Mouse (Mus musculus) embryonic facial prominence, embryonic 13.5 days (tissue): Measurements from ENCODE around the gene Itga6. TPM values are rescaled to one million over a fixed set of nuclear protein-coding genes. Genes with fewer than 3 reads are reported as not detected.

Experiments used
- ATAC-seq: fragments of 200-750 bp; cut with Nextera tagmentation; 2 replicates; pipeline ENCODE4 v1.8.0; 2017; ENCODE audit warnings: low read depth; ENCODE audit not compliant: insufficient number of reproducible peaks, insufficient read depth, low FRiP score, low TSS enrichment
- H3K27ac ChIP-seq: fragments of 300-500 bp; sonication (generic); 2 replicates; pipeline ENCODE4 v1.5.1; 2015; ENCODE audit warnings: moderate library complexity, mild to moderate bottlenecking, inconsistent platforms
- H3K27me3 ChIP-seq: fragments of 300-500 bp; sonication (generic); 2 replicates; pipeline ENCODE4 v1.6.1; 2015; ENCODE audit warnings: mild to moderate bottlenecking, inconsistent platforms
- H3K36me3 ChIP-seq: fragments of 300-500 bp; sonication (generic); 2 replicates; pipeline ENCODE4 v1.6.1; 2015; ENCODE audit warnings: mild to moderate bottlenecking, inconsistent platforms
- H3K4me1 ChIP-seq: fragments of 300-500 bp; sonication (generic); 2 replicates; pipeline ENCODE4 v1.6.1; 2015; ENCODE audit warnings: inconsistent platforms
- H3K4me2 ChIP-seq: fragments of 300-500 bp; sonication (generic); 2 replicates; pipeline ENCODE4 v1.6.1; 2015; ENCODE audit warnings: moderate library complexity, mild to moderate bottlenecking, inconsistent platforms
- H3K4me3 ChIP-seq: fragments of 300-500 bp; sonication (generic); 2 replicates; pipeline ENCODE4 v1.5.1; 2015; ENCODE audit warnings: mild to moderate bottlenecking, inconsistent platforms
- H3K9ac ChIP-seq: fragments of 300-500 bp; sonication (generic); 2 replicates; pipeline ENCODE4 v1.6.1; 2015; ENCODE audit warnings: mild to moderate bottlenecking, inconsistent platforms
- H3K9me3 ChIP-seq: fragments of 300-500 bp; sonication (generic); 2 replicates; pipeline ENCODE4 v1.6.1; 2016; ENCODE audit warnings: inconsistent platforms
- WGBS: fragments of 180-500 bp; shearing (Covaris S2); methylation state at CpG from one replicate; pipeline ENCODE4 v1.1.7; 2015; ENCODE audit warnings: mixed read lengths; 5-methylcytosine and 5-hydroxymethylcytosine counted together
- polyA plus RNA-seq: library from polyadenylated mRNA; unstranded; fragments of >200 nt; fragmentation: Nextera tagmentation; extraction: Ambion mirVana; gene quantifications from 2 replicates; pipeline ENCODE4 v1.2.1, GENCODE M21; 2015

Gene Itga6
- polyA plus RNA-seq, 1 experiment from 2014 or later = 37.7 TPM

DNA sequence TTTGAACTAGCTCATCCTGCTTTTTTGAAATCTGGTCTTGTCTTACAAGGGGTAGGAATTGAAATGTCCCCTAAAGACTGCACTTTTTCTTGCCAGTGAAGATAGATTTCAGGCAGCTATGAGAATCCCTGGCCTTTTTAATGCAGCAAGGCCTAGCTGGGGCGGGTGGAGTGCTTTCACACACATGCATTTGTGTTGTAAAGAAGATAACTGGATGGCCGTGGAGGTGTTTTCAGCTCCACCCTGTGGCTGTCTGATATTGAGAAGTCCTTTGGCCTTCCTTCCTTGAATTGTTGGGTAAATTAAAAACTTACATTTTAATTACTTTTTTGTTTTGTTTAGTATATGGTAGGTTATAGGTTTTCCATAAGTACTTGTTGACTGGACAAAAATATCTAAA lies 133.0 kb downstream of the Itga6 start:
- Histone ChIP-seq H3K9me3 (no peaks in the 10 kb centered on the region), H3K4me3 (no peak overlapping the region), H3K27me3 (no peaks in the 10 kb centered on the region), H3K36me3 (peaks cover 29% of the 10 kb centered on the region), H3K4me1 (peaks cover 9% of the 10 kb centered on the region; the same call in 1 of the 2 replicates), H3K9ac (no peak overlapping the region), H3K4me2 (no peak overlapping the region), H3K27ac (no peak overlapping the region)
- 77% methylated on average over 2 of the region's 2 CpGs for WGBS
- no peak for ATAC-seq

DNA sequence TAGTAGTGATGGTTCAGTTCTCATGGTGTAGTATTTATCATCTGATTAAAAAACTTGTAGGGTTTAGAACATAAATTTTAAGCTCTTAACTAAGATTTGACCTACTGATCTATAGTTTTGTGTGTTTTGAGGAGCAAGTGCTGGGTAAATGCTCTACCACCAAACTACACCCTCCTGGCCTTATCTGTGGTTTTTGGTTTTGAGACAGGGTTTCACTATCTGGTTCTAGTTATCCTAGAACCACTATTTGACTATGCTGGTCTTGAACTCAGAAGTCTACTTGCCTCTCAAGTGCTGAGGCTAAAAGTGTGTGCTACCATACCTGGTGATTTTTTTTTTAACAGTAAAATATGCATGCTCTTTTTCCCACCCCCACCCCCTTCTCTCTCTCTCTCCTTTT lies 133.5 kb downstream of the Itga6 start:
- no peaks in the 10 kb centered on the region for H3K9me3 ChIP-seq
- no peak for ATAC-seq
- H3K36me3 ChIP-seq = peaks cover 33% of the 10 kb centered on the region
- no peak overlapping the region for H3K4me2 ChIP-seq
- peaks cover 6% of the 10 kb centered on the region; the same call in 1 of the 2 replicates for H3K4me1 ChIP-seq
- no peaks in the 10 kb centered on the region for H3K27me3 ChIP-seq
- no peak overlapping the region for H3K9ac ChIP-seq
- no peak overlapping the region for H3K4me3 ChIP-seq
- no peak overlapping the region for H3K27ac ChIP-seq

DNA sequence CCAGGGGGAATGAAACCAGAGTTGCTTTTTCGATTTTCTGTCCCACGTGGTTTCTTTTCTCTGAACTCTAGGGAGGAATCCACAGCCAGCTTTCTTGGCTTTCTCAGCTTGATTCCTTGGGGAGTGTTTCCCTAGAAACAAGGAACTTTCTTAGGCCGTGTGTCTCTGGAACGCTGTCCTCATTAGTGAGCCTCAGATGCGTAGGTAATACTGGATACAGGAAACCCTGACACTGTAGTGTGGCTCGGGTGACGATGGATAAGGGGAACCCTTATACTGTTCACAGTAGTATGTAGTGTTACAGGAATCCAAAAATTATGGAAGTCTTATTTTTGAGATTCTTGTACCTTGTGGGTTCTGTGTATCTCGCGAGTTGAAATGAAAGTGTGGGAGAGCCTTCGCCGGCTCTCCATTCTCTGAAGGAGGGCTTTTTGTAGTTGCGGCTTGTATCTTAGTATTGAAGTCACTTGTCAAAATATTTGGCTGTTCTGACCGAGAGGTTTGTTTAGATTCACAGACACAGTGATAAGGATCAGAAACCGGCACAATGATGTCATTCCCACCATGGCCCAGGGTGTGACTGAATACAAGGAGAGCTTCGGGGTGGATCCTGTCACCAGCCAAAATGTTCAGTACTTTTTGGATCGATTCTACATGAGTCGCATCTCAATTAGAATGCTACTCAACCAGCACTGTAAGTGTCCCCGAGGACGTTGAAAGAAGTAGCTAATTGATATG lies 137.7 kb downstream of the Itga6 start:
- peaks cover 52% of the 10 kb centered on the region for H3K36me3 ChIP-seq
- H3K9me3 ChIP-seq = no peaks in the 10 kb centered on the region
- no peak for ATAC-seq
- H3K4me3 ChIP-seq = no peak overlapping the region
- no peak overlapping the region for H3K4me2 ChIP-seq
- no peaks in the 10 kb centered on the region for H3K4me1 ChIP-seq
- H3K27me3 ChIP-seq = no peaks in the 10 kb centered on the region
- 87% methylated on average over 19 of the region's 19 CpGs for WGBS
- H3K27ac ChIP-seq = no peak overlapping the region
- H3K9ac ChIP-seq = no peak overlapping the region

DNA sequence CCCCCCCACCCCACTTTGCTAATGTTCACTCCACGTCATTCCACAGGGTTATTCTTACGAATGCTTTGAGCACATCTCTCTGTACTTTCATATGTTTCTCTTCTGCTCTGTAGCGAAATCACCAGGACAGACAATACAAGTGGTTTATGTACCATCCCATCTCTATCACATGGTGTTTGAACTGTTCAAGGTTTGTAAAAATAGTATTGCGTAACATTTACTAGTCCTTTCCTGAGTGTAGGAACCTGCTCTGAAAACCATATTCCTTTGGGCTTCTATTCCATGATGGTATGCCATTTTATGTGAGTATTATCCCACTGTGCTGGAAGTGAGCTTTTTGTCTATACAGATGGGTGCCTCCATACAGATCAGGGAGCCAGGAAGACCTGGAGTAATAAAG lies 141.9 kb downstream of the Itga6 start:
- Histone ChIP-seq H3K4me2 (no peak overlapping the region), H3K4me3 (no peak overlapping the region), H3K9me3 (no peaks in the 10 kb centered on the region), H3K4me1 (no peaks in the 10 kb centered on the region), H3K27me3 (no peaks in the 10 kb centered on the region), H3K27ac (no peak overlapping the region), H3K36me3 (peaks cover 63% of the 10 kb centered on the region), H3K9ac (no peak overlapping the region)
- WGBS = 95% methylated on average over 4 of the region's 4 CpGs
- ATAC-seq = no peak

DNA sequence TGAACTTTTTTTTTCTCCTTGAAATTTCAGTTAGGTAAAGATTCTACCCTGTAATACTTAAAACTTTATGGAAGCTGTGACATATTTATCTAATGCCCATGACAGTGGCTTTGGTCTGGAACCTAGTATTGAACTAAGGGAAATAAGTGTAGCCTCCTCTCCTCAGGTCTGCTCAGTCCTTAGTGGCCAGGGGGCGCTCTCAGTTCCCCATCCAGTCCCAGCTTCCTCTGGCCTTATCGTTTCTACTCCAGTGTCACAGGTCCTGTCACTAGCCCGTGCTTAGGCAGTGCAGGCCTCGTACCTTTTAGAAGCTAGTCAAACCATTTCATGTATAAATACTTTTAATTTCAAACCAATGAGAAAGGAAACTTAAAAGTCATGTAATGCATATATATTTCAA lies 143.0 kb downstream of the Itga6 start:
- peaks cover 64% of the 10 kb centered on the region for H3K36me3 ChIP-seq
- 74% methylated on average over 4 of the region's 4 CpGs for WGBS

DNA sequence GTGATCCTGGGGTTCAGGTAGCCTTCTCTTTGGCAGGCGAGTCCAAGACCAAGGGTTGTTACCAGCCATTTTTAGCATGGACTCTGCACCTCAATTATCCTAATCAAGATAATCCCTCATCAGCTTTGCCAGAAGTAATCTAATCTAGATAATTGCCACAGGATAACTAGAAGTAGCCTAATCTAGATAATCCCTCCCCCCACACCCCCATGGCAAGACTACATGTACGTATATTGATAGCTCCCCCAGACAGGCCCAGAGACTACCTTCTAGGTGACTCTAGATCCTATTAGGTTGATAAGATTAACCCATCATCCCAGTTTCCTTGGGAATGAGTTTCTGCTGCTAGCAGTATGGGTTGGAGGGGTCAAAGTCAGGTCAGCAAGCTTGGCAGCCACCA lies 146.1 kb downstream of the Itga6 start:
- ATAC-seq = no peak
- H3K9me3 ChIP-seq = no peaks in the 10 kb centered on the region
- H3K27me3 ChIP-seq = no peaks in the 10 kb centered on the region
- WGBS = 73% methylated on average over 2 of the region's 2 CpGs
- H3K9ac ChIP-seq = no peak overlapping the region
- no peak overlapping the region for H3K4me2 ChIP-seq
- no peak overlapping the region for H3K27ac ChIP-seq
- H3K4me3 ChIP-seq = no peak overlapping the region
- H3K4me1 ChIP-seq = no peaks in the 10 kb centered on the region
- peaks cover 65% of the 10 kb centered on the region for H3K36me3 ChIP-seq

More for the DNA sequence above, 143.0 kb downstream of the Itga6 start:
- H3K9me3 ChIP-seq = no peaks in the 10 kb centered on the region
- ATAC-seq = no peak
- no peak overlapping the region for H3K4me3 ChIP-seq
- H3K27ac ChIP-seq = no peak overlapping the region
- H3K9ac ChIP-seq = no peak overlapping the region
- H3K4me2 ChIP-seq = no peak overlapping the region
- no peaks in the 10 kb centered on the region for H3K27me3 ChIP-seq
- H3K4me1 ChIP-seq = no peaks in the 10 kb centered on the region

DNA sequence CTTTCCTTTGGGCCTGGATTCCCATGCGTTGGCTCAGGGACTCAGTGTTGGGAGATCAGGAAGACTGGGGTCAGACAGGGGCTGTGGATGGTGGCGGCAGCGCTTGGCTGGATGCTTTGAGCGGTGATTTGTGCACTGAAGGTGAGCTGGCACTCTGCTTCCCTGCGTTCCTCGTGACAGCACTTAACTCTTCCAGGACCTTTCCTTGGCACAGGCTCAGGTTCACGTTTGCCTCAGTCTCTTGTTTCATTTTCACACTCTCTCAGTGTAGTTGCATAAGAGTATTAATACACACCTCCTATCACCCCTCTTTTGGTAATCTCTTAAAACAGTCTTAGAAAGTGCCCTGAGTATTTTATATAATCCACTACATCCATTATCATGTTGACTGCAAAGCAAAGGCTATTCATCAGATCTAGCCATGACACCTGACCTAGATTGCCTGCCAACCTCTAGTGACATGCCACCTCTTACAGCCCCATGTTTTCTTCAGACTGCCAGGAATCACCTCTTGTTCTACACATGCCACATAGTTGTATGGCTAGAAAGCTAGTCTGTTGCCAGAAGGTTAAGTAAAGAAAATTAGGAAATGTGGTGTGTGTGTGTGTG lies 147.4 kb downstream of the Itga6 start:
- no peak overlapping the region for H3K27ac ChIP-seq
- H3K9me3 ChIP-seq = no peaks in the 10 kb centered on the region
- 95% methylated on average over 7 of the region's 7 CpGs for WGBS
- no peak overlapping the region for H3K4me3 ChIP-seq
- H3K36me3 ChIP-seq = peaks cover 64% of the 10 kb centered on the region
- no peak overlapping the region for H3K4me2 ChIP-seq
- H3K9ac ChIP-seq = no peak overlapping the region
- no peaks in the 10 kb centered on the region for H3K4me1 ChIP-seq
- H3K27me3 ChIP-seq = no peaks in the 10 kb centered on the region
- no peak for ATAC-seq

DNA sequence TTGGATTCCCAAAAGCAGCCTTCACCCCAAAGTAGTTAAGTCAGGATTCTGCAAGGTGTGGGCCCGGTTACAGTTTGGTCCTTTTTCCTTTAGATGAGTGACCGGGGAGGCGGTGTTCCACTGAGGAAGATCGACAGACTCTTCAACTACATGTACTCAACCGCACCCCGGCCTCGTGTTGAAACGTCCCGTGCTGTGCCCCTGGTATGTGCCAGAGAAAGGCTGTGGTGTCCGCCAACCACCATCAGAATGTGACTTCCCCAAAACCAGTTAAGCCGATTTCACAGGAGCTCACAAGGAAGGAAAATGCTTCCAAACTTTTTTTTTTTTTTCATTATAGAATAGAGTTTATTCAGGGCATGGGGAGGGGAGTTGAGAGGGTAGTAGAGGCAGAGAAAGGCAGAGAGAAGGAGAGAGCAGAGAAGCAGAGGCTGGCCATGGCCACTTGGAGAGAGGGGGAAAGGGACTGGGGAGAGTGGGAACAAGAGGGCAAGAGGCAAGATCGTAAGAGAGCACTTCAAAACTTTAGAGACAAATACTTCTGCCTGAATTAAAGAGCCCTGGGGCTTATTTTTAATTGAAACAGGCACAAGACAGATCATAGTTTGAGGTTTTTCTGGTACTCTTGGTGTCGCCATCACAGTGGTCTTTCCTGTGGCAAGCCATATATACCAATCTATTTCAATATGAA lies 150.3 kb downstream of the Itga6 start:
- Histone ChIP-seq H3K9ac (no peak overlapping the region), H3K4me1 (no peaks in the 10 kb centered on the region), H3K9me3 (no peaks in the 10 kb centered on the region), H3K4me3 (no peak overlapping the region), H3K27me3 (no peaks in the 10 kb centered on the region), H3K4me2 (no peak overlapping the region), H3K36me3 (peaks cover 53% of the 10 kb centered on the region), H3K27ac (no peak overlapping the region)
- 89% methylated on average over 13 of the region's 13 CpGs for WGBS
- no peak for ATAC-seq

DNA sequence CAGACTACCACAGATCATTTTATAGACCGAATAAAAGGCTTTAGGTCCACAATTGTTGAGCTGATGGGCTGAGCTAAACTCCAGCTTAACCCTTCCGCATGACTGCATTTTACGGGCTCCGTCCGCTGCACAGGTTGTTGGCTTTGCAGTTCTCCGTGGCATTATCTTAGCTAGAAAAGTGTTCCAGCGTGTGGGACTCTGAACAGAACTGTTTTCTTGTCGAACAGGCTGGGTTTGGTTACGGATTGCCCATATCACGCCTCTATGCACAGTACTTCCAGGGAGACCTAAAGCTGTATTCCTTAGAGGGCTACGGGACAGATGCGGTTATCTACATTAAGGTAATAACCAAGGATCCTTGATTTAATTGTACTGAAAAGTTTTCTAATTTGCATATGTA lies 152.0 kb downstream of the Itga6 start:
- Histone ChIP-seq H3K36me3 (peaks cover 44% of the 10 kb centered on the region), H3K4me1 (no peaks in the 10 kb centered on the region), H3K9ac (no peak overlapping the region), H3K4me2 (no peak overlapping the region), H3K9me3 (no peaks in the 10 kb centered on the region), H3K27ac (no peak overlapping the region), H3K4me3 (no peak overlapping the region), H3K27me3 (no peaks in the 10 kb centered on the region)
- WGBS = 72% methylated on average over 12 of the region's 12 CpGs
- no peak for ATAC-seq

DNA sequence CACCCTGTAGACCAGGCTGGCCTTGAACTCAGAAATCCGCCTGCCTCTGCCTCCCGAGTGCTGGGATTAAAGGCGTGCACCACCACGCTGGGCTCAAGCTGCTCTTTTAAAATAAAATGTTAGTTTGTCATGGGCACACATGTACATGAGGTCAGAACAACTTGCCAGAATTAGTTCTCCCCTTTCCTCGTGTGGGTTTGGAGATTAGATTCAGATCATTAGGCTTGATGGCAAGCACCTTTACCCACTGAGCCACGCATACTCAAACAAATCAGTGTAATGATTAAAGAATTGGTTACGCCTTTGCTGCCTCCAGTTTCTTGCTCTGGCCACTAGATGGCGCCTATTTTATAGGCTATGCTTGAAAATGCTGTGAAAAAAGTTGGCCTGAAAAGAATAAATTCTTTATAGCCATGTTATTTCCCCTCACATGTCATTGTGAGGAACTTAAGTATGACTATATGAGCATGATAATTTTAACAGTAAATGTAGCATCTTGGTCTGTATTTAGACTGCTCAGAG lies 153.0 kb downstream of the Itga6 start:
- no peak overlapping the region for H3K4me2 ChIP-seq
- H3K4me1 ChIP-seq = no peaks in the 10 kb centered on the region
- H3K36me3 ChIP-seq = peaks cover 34% of the 10 kb centered on the region
- no peak overlapping the region for H3K4me3 ChIP-seq
- 54% methylated on average over 8 of the region's 8 CpGs for WGBS
- H3K9me3 ChIP-seq = no peaks in the 10 kb centered on the region
- no peak overlapping the region for H3K27ac ChIP-seq
- H3K27me3 ChIP-seq = no peaks in the 10 kb centered on the region
- H3K9ac ChIP-seq = no peak overlapping the region
- no peak for ATAC-seq

DNA sequence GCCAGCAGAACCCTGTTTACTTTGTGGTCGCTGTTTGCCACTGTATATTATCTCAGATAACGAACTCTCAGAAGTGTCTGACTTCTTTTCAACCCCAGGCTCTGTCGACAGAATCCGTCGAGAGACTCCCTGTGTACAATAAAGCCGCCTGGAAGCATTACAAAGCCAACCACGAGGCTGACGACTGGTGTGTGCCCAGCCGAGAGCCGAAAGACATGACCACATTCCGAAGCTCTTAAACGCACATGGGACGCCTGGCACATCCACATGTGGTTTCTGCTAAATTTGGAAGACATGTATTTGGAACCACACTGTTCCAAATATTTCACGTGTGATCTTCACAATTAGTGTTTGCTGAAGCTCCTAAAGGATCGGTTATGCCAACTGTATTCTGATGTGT lies 154.5 kb downstream of the Itga6 start:
- no peak for ATAC-seq
- Histone ChIP-seq H3K4me2 (no peak overlapping the region), H3K36me3 (peaks cover 28% of the 10 kb centered on the region), H3K27ac (no peak overlapping the region), H3K9ac (no peak overlapping the region), H3K9me3 (no peaks in the 10 kb centered on the region), H3K4me1 (no peaks in the 10 kb centered on the region), H3K27me3 (no peaks in the 10 kb centered on the region), H3K4me3 (no peak overlapping the region)
- 72% methylated on average over 15 of the region's 15 CpGs for WGBS

DNA sequence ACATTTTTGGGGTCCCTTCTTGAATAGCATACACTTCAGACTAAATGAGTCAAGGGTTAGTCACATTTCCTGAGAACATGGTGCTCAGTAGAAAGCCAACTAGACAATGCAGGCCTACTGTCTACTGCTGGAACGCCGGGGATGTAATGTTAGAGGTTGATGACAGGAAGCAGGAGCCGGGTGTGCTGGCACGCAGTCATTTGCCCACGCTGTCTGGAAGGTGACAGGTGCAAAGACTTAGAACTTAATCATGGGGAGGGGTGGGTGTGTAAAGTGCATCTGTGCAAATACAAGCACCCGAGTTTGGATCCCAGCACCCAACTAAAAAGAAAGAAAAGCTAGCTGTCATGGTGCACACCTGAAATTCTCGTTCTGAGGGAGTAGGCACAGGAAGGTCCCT lies 159.7 kb downstream of the Itga6 start:
- Histone ChIP-seq H3K4me2 (no peak overlapping the region), H3K9ac (no peak overlapping the region), H3K27me3 (no peaks in the 10 kb centered on the region), H3K36me3 (peaks cover 8% of the 10 kb centered on the region), H3K4me3 (no peak overlapping the region), H3K4me1 (no peaks in the 10 kb centered on the region), H3K9me3 (no peaks in the 10 kb centered on the region), H3K27ac (no peak overlapping the region)
- WGBS = 88% methylated on average over 7 of the region's 7 CpGs
- no peak for ATAC-seq
